ENCODE assay signal across 8 mouse cellular contexts in genomic region chrX:158923081-158923561, GRCm38 (mm10).
A peak's percentile ranks its signal among the peaks of the same experiment; 100 is the strongest.
DNase-seq lines count a peak whose midpoint lies in the region; ATAC-seq and TF ChIP-seq lines count a peak whose summit lies in the region.

No protein-coding gene starts in this region.

- no peaks in the 10 kb centered on the region for H3K4me1 ChIP-seq in heart, embryonic 10.5 days
- no peaks in the 10 kb centered on the region for H3K4me1 ChIP-seq in forebrain, postnatal 0 days (ENCODE audit: insufficient read depth)
- no peaks in the 10 kb centered on the region for H3K4me1 ChIP-seq in midbrain, postnatal 0 days (ENCODE audit: insufficient read depth, low read length)

- H3K9ac ChIP-seq in forebrain, postnatal 0 days, result peak overlapping the region; percentile 40
- H3K9ac ChIP-seq in midbrain, postnatal 0 days (replicated peaks; ENCODE audit: low read length, poor library complexity, severe bottlenecking), result no peak overlapping the region

- peak; percentile 62 for ATAC-seq in forebrain, postnatal 0 days
- ATAC-seq in midbrain, postnatal 0 days (ENCODE audit: low FRiP score), result peak; percentile 67; the same call in 1 of the 2 replicates
- no peak for ATAC-seq in inflammation-experienced regulatory T-cells, adult 6 months

- no peaks in the 10 kb centered on the region for H3K36me3 ChIP-seq in heart, embryonic 10.5 days
- H3K36me3 ChIP-seq in forebrain, postnatal 0 days (ENCODE audit: insufficient read depth), result no peaks in the 10 kb centered on the region
- H3K36me3 ChIP-seq in midbrain, postnatal 0 days (ENCODE audit: insufficient read depth, low read length), result no peaks in the 10 kb centered on the region

- H3K27me3 ChIP-seq in heart, embryonic 10.5 days (ENCODE audit: insufficient read depth, poor library complexity, severe bottlenecking), result no peaks in the 10 kb centered on the region; the same call in 1 of the 2 replicates
- no peaks in the 10 kb centered on the region for H3K27me3 ChIP-seq in forebrain, postnatal 0 days (ENCODE audit: insufficient read depth, low read length)
- no peaks in the 10 kb centered on the region for H3K27me3 ChIP-seq in midbrain, postnatal 0 days (ENCODE audit: insufficient read depth, low read length)

- no peak for DNase-seq in heart, embryonic 10.5 days (ENCODE audit: low spot score)
- DNase-seq in heart, adult 18-20 months, result no peak
- peak; percentile 54 to 58 for DNase-seq in cerebellum, adult 18-20 months
- DNase-seq in forebrain, postnatal 0 days, result peak; percentile 31
- DNase-seq in layer of hippocampus, adult 9-11 months, result peak; percentile 82
- peak; percentile 36 for DNase-seq in midbrain, postnatal 0 days (ENCODE audit: low spot score)
- no peak for DNase-seq in thymus, postnatal 14 days

- no peaks in the 10 kb centered on the region for H3K9me3 ChIP-seq in heart, embryonic 10.5 days
- no peaks in the 10 kb centered on the region for H3K9me3 ChIP-seq in forebrain, postnatal 0 days (ENCODE audit: low read length)
- no peaks in the 10 kb centered on the region for H3K9me3 ChIP-seq in midbrain, postnatal 0 days (ENCODE audit: low read length)

- peak overlapping the region; percentile 38 for H3K4me3 ChIP-seq in heart, embryonic 10.5 days
- no peak overlapping the region; the same call in 1 of the 2 replicates for H3K4me3 ChIP-seq in forebrain, postnatal 0 days (ENCODE audit: low read depth, low read length)
- H3K4me3 ChIP-seq in midbrain, postnatal 0 days (ENCODE audit: low read depth, low read length), result peak overlapping the region; percentile 10; the same call in 1 of the 2 replicates

- no peak for TF ChIP-seq CTCF in forebrain, postnatal 0 days (IDR thresholded peaks at IDR 0.05; ENCODE audit: low read depth)
- no peak for TF ChIP-seq CTCF in midbrain, postnatal 0 days (IDR thresholded peaks at IDR 0.05)

- peak overlapping the region; percentile 44 for H3K4me2 ChIP-seq in forebrain, postnatal 0 days (ENCODE audit: low read depth)
- peak overlapping the region; percentile 44 for H3K4me2 ChIP-seq in midbrain, postnatal 0 days (ENCODE audit: low read depth, low read length, poor library complexity, severe bottlenecking)

- 19% methylated on average over 14 of the region's 14 CpGs for WGBS in heart, embryonic 10.5 days
- WGBS in forebrain, postnatal 0 days, result 27% methylated on average over 14 of the region's 14 CpGs
- 20% methylated on average over 14 of the region's 14 CpGs for WGBS in midbrain, postnatal 0 days

- H3K27ac ChIP-seq in heart, embryonic 10.5 days, result no peak overlapping the region
- 0 out of 2 replicates have a peak overlapping the region, but pooled peaks have one; percentile 15 for H3K27ac ChIP-seq in forebrain, postnatal 0 days (ENCODE audit: low read depth, low read length)
- no peak overlapping the region for H3K27ac ChIP-seq in midbrain, postnatal 0 days (ENCODE audit: low read depth, low read length)

Comparison
In these comparisons a context has a peak if more than half of its experiments do, and no peak if none do; other contexts are left out.
1. DNase-seq: peak in cerebellum, adult 18-20 months (2 of 2), forebrain, postnatal 0 days (single experiment), layer of hippocampus, adult 9-11 months (single experiment) and midbrain, postnatal 0 days (single experiment); none in heart, embryonic 10.5 days (single experiment), heart, adult 18-20 months (0 of 2) and thymus, postnatal 14 days (single experiment).